Mouse (Mus musculus): ENCODE measurements at regions not wholly inside any gene's neighbourhood (a gene's known extent, or its start where the extent isn't known, plus 50 kb on each side); places are given as distances from the start of the nearest gene placed in this dataset.

- TF ChIP-seq POLR2A (IDR thresholded peaks at IDR 0.05; ENCODE audit: control insufficient read depth, extremely low read depth, insufficient read depth, low read length, poor library complexity) (no peak), CTCF (IDR thresholded peaks at IDR 0.05; ENCODE audit: borderline replicate concordance, control insufficient read depth, extremely low read depth, insufficient read depth, low read length, poor library complexity) (no peak)
Observed at GRCm38 (mm10) chr12:15654585-15654984, 162.1 kb downstream of the Trib2 start.
